Mouse (Mus musculus): ENCODE data around the gene Plxdc2. TPM values are rescaled to one million over a fixed set of nuclear protein-coding genes. Genes with fewer than 3 reads are reported as not detected.

Gene Plxdc2
- 10 to 100 TPM; 23.9 to 27.8 TPM for total RNA-seq (2021)

DNA sequence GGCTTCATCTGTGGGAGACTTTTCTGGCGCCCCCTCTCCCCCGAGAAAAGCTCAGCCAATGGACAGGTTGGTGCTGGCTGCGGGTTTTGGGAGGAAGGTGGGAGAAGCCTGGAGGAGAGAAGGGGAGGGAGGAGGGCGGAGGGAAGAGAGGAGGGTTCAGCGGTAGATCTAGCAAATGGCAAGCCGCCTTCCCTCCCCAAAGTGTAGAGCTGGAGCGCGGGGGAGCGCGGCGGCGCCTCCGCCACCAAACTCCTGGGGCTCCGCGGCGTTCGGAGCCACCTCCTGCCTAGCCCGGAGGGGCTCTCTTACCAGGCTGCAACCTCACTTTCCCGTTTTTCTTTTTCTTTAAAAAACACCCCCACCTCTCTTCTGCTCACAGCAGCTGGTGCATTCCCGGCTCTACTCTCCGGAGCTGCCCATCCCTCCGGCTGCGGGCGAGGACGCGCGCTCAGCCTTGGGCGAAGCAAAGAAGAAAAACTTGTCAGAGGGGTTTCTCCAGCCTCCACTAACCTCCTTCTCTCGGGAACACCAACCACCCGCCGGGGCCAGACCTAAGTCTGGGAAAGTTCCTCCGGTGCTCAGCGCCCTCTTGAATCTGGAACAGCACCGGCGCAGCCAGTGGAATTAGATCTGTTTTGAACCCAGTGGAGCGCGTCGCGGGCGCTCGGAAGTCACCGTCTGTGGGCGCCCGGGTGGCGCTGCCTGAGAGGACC lies at the start of gene Plxdc2:
TSS of gene Plxdc2 (plus strand) at position 199 of the 713 bp plus-strand sequence.
- intact Hi-C loops (cut with DNase I) = loop anchor here (5.0 to 10.0 kb wide), 2 partner anchors 379 to 971 kb away; no protein-coding TSS in a partner anchor
- DNase-seq = peak; percentile 70 to 74

DNA sequence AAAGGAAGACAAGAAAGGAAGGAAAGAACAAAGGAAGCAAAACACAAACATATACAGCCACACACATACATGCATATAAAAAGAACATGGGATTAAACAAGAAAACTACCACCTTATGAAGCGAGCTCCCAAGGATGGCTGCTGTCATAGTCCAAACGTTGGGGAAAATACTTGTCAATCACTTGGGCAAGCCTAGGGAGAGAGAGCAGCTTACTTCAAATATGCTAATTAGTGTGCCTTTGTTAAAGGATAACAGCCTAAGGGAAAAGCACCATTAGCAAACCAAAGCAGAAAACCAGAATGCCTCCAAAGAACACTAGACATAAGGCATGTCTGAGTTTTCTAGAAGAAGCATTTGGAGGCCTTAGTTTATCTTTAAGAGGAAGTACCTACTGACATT lies 45.7 kb upstream of the Plxdc2 start:
- DNase-seq = no peak
- intact Hi-C loops (cut with DNase I) = loop anchor here (5.0 kb wide), 1 partner anchor 1213 kb away; no protein-coding TSS in a partner anchor

DNA sequence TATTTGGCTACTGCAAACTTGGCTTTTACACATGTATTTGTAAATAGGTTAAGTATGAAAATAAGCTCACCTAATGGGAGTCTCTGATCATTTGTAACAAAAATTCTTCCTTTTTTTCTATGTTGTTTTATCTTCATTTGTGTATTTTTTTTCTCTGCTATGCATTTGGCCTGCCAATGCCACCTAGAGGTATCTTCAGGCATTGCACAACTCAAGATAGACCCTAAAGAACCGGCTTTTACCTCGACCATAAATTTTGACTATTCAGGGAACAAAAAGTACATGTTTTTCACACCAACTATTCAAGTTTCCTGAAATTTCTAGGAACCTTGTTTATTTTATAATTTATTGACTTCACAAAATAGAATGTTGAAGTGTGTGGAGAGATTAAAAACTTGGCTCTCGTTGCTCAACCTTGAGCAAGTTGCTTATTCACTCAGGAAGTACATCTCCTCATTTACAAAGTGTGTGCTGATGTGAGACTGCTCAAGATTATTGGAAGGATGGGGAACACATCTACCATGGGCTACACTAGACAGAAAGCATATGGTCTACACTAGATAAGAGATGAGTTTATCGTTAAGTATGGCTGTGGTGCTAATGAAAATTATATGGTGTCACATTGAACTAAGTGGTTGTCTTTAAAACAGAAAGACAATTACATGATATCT lies 43.6 kb upstream of the Plxdc2 start:
- DNase-seq = peak; percentile 13 to 36
- intact Hi-C loops (cut with DNase I) = loop anchor here (5.0 kb wide), 1 partner anchor 1215 kb away; no protein-coding TSS in a partner anchor

DNA sequence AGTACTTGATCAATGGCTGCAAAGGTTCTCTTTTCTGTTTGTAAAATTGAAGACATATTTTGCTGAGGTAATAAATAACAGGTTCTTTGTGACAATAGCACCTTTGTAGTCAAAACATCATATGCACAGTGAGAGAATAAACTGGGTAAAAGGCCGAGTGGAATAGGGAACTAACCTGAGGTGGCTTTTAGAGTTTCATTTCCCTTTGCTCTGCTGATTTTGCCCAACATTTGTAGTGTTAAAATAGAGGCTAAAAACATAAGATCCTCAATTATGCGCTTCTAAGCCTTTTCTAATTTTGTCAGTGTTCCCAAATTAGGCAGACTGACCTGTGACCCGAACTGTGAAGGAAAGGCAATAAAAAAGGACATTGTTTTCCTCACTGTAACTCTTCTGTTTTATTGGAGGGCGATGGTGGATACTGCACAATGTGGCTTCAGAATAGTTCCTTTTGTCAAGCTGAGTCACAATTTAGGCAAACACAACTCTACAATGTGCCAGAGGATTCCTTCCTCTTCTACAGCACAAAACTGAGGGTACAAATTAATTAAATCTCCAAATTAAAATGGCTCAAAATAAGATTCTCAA lies 20.8 kb upstream of the Plxdc2 start:
- intact Hi-C loops (cut with DNase I) = no loop called here
- no peak for DNase-seq

DNA sequence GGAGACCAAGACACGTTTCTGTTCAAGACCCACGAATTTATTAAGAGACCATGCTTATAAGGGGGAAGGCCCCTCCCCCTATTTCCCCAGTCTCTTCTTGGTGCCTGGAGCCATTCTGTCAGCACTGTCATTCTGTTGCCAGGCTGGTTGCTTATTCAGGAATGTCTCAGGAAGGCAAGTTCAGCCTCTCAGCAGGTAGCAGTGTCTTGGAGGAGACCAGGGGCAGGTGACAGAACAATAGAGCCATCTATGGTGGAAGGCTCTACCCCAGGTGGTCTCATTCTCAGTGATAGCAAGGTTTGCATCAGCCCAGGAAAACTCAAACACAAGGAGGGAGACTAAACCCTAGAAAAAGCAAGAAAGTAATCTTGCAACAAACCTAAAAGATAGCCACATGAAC lies 11.5 kb upstream of the Plxdc2 start:
- intact Hi-C loops (cut with DNase I) = no loop called here
- no peak for DNase-seq

DNA sequence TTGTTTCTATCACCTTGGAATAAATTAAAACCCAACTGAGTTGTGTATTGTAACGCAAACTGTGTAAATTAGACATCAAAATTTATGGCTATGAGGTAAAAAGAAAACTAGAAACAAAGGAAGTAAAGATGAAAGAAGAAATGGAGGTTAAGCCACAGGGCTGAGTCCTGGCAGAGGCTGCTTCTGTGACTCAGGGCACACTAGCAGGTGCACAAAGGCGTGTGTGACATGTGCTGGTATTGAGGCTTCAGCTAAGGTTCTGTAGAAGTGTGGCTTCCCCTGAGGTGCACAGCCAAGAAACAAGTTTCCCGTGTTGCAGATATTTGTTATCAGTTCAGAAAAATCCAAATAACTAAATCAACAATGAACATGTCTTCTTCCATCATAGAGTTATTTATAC lies 5.0 kb upstream of the Plxdc2 start:
- intact Hi-C loops (cut with DNase I) = loop anchor here (10.0 kb wide), 1 partner anchor 384 kb away; no protein-coding TSS in a partner anchor
- DNase-seq = no peak

DNA sequence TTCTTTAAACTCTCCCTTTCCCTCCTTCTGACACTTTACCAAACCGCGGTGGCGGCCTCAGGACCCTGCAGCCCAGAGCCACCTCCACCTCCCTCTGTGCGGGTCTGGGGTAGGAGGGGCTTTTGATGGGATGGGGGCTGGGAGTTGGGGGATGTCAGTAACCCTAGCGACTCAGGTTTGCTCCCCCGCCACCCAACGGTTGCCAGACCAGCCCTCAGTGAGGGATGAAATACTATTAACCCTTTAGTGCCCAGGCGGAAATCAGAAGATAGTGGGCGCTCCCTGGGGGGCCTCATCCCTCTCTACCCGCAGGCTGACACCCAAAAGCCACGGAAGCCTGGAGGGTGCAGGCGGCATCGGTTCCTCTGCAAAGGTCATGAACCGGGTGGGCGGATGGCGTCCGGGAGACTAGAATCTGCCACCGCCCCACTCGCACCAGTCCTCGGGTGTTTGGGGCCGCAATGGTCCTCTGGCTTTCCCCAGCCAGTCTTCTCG lies 446 bp upstream of the Plxdc2 start:
- intact Hi-C loops (cut with DNase I) = loop anchor here (5.0 to 10.0 kb wide), 2 partner anchors 379 to 972 kb away; no protein-coding TSS in a partner anchor
- no peak for DNase-seq

DNA sequence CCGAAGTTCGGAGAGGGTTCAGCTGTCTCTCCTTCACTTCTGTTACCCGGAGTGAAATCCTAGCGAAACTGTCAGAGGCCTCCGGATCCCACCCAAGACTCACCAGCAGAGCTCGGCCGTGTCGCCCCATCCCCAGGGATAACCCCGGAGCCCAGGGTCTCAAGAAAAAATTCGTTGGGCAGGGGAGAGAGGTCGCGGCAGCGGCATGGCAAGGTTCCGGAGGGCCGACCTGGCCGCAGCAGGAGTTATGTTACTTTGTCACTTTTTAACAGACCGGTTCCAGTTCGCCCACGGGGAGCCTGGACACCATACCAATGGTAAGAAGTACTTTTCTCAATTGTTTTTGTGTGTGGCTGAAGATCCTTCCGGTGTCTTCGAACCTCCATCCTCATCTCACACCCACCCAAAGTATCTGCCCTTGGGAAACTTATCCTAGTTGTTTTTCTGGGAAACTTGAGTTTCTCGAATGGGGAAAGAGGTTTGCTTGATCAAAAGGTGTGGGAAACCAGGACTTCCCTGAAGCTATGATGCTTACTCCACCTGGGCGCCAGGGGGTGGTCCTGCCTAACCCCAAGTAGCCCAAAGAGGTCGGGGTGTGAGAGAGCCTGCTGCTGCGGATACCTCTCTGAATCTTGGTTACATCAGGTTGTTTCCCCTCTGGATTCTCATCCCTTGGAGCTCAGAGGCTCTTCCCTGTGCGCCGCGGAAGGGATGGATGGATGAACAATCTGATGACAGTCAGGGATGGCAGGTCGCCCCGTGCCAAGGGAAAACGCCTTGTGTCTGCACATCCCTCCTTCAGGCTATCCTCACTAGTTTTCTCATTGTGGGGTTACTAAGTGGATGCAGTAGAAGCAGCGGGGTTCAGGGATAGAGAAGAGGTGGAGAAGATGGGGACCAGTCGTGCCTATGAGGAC lies 1.1 kb downstream of the Plxdc2 start:
- intact Hi-C loops (cut with DNase I) = loop anchor here (5.0 to 10.0 kb wide), 2 partner anchors 378 to 970 kb away; no protein-coding TSS in a partner anchor
- DNase-seq = peak; percentile 15 to 33

DNA sequence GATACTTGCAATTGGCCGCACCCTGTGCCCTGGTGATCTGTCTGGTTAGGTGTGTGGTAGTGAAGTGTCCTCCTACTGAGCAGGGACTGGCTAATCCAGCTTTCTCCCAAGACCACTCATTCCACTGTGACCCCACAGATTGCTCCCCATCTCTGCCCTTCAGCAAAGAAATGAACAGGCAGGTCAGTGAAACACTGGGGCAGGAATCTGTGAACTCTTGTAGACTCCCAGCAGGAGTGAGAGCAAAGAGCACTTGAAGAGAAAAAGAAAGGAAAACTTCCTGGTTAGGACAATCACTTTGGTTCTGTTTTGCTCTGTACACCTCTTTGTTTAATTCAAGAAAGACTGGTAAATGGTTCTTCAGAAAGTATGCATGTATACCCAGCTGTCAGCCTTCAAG lies 1.8 kb downstream of the Plxdc2 start:
- intact Hi-C loops (cut with DNase I) = loop anchor here (2.0 to 10.0 kb wide), 3 partner anchors 377 to 969 kb away; no protein-coding TSS in a partner anchor
- DNase-seq = peak in 1 of 2 experiments; percentile 8

DNA sequence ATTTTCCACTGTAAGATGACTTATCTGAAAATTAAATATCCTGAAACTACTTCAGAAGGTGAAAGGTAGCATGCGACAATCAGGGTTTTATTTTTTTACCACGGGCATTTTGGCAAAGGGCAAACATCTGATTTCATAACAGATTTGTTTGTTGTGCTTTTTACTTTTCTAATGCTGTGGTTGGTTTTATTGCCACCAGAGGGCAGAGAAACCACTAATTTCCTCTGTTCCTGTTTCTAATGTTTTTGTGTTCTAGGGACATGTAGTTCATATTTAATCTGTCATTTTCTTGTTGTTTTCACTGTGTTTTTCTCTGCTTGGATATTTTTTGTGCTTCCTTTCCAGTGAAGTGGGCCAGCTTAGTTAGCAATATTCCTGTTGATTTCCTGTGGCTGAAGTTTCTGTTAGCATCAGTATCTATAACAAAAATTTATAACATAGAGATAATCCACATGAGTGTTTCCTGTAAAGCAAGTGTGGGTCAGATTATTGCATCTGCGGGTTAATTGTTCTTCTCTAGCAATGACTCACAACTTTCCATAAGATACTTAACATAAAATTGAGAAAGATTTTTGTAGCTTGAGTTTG lies 3.3 kb downstream of the Plxdc2 start:
- intact Hi-C loops (cut with DNase I) = loop anchor here (2.0 to 10.0 kb wide), 3 partner anchors 375 to 968 kb away; no protein-coding TSS in a partner anchor
- peak; percentile 39 to 53 for DNase-seq

DNA sequence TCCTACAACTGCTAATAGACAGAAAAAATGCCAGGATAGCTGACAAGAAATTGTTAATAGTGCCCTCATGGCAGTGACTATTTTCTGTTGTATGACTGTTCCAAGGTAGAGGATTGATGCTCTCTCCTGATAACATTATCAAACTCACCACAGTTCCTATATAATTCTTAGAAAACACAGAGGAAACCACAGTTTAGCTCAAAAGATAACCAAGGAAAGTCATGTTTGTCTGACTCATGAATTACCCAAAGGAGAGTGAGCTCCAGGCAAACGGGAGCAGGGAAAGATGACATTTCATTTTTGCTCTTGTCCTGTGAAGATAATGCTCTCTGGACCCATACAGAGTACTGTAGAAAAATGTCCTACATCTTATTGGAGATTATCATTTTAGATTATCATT lies 8.6 kb downstream of the Plxdc2 start:
- intact Hi-C loops (cut with DNase I) = no loop called here
- no peak for DNase-seq

DNA sequence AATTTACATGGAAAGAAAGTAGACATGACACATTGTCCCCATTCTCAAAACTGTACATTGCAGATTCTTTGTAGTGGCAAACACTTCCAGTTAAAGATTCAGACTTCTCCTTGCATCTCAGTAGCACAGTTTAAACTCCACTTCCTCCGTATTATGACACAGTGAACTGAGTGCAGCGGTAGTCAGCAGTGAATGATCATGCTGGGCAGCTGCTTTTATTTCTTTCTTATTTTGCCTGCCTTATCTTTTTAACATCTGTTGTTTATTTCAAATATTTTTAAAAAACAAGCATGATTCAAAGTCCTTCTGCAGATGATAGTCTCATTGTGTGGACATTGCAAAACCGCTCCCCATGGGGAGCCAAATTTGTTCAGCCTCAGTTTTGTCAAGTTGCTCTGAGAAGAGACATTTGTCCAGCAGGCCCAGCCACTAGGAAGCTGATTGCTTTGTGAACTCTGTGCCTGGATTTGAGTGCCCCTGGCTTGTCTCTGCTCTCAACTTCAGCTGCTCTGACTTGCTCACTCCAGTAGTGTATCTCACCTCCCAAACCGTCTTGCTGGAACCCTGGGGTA lies 9.8 kb downstream of the Plxdc2 start:
- intact Hi-C loops (cut with DNase I) = no loop called here
- DNase-seq = peak in 1 of 2 experiments; percentile 25

DNA sequence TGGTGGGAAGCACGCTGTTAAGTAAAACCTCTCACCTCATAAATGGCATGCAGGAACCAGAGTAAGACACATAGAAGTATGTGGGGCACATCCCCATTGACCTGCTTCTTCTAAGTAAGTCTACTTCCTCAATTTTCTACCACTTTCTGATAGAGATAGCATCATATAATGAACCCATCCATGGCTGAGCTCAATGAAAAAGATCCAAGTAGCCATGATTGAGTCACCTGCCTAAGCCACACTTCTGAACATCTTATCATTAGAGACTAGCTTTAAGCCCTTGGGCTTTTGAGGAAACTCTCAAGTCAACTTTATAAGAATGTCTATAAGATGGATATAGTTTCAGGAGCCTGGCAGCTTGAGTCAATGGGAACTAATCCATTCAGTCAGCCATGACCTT lies 14.3 kb downstream of the Plxdc2 start:
- intact Hi-C loops (cut with DNase I) = no loop called here

DNA sequence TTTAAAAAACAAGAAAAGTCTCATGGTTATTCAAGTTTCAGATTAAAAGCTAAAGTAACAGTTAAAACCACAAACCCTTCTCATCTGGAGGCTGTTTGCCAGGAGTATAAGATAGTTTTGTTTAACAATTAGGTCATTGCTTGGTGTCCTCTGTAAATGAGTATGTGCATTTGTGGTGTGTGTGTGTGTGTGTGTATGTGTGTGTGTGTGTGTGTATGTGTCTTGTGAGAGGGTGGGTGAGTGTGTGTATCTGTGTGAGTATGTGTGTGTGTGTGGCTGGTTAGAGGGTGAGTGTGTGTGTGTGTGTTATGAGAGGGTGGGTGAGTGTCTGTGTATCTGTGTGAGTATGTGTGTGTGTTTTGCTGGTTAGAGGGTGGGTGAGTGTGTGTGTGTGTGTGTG lies 18.2 kb downstream of the Plxdc2 start:
- no peak for DNase-seq
- intact Hi-C loops (cut with DNase I) = no loop called here

More for the DNA sequence above, 14.3 kb downstream of the Plxdc2 start:
- no peak for DNase-seq

DNA sequence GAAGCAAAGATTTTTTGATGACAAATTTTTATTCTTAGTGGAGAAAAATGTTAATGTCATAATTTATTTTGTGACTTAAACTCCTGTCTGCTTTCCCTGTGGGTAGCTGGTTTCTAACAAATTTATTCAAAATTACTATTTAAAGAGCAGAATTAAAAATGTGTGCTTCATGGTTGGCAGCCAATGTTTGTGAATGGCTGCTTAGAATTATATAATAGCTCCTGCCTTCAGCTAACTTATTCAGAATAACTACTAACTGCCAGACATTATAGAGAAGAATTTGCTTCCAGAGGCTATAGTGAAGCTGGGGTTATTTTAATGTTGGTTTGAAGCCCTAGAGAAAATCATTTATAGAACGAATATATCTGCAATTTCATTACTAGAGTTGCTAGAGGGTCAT lies 30.1 kb downstream of the Plxdc2 start:
- intact Hi-C loops (cut with DNase I) = no loop called here

DNA sequence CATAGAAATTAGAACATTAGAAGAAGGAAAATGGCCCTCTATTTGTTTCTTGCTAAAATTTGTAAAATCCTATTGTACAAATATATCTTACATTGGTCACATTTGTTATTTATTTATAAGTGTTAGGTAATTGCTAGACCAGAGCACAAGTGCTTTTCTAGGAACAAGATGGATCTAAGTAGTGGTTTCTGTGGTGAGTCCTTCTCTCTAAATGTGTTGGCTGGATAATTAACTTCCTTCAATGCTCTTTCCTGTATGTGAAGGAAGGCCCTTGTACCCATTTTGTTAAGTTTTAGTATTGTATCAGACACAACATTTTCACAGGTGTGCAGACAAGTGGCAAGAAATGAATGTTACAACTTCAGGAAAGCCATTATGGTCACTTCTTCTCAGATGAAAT lies 30.6 kb downstream of the Plxdc2 start:
- intact Hi-C loops (cut with DNase I) = no loop called here
- DNase-seq = no peak

More for the DNA sequence above, 30.1 kb downstream of the Plxdc2 start:
- no peak for DNase-seq

DNA sequence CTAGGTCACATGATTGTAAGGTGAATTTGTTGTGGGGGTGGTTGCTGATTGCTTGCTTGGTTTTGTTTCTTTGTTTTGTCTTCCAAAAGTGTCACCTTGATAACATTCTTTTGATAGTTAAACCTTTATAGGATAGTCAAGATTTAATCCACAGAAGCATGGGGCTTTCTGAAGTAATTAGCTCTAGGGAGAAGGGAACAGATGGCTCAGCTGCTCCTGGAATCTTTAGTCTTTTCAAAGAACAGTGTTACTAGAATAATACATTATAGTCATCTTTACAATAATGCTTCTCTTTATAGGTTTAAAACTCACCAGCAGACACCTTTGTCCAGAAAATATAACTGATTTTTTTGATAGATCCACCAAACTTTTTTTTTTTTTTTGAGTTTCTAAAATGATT lies 31.7 kb downstream of the Plxdc2 start:
- no peak for DNase-seq
- intact Hi-C loops (cut with DNase I) = no loop called here

DNA sequence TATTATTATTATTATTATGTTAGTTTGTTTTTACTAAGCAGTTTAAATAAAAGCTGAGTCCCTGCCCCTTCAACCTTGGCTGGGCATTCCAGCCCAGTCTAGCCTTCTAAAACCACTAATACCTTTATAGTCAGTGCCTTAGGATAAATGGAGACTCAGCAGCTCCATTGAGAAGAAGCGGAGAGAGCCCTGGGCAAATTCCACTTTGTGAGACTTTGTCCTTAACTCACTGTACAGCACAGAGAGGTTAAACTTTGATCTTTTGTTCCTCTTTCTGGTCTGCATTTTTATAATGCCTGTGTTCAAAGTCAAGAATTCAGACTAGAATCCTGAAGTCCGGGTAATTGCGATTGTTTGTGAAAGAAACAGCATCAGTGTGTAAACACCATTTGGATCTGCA lies 41.4 kb downstream of the Plxdc2 start:
- intact Hi-C loops (cut with DNase I) = no loop called here
- no peak for DNase-seq

DNA sequence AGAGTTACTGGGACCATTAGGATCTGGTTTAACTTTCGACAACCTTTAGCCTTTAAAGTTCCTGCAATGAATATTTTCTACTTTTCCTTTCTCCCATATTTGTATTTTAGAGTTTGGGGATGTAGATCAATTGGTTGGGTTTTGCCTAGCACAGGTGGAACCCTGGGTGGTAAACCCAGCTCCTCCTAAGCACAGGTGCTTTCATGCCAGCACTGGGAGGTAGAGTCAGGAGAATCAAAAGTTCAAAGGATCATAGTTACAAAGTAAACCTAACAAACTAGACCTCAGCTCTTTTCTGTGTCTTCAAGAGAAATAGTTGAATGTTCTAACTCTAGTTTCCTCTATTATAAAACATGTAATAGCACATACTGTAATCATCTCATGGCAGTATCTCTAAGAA lies 41.9 kb downstream of the Plxdc2 start:
- no peak for DNase-seq
- intact Hi-C loops (cut with DNase I) = no loop called here

Measured in heart, postnatal 10 days (tissue).